Mouse (Mus musculus) stomach, embryonic 16.5 days (tissue): Measurements from ENCODE around the gene Atp8b3. TPM values are rescaled to one million over a fixed set of nuclear protein-coding genes. Genes with fewer than 3 reads are reported as not detected.

Source experiments
- polyA plus RNA-seq: library from polyadenylated mRNA; unstranded; fragments of >200 nt; fragmentation: Nextera tagmentation; extraction: Ambion mirVana; gene quantifications from 2 replicates; pipeline ENCODE4 v1.2.1, GENCODE M21; 2015

Atp8b3 gene
- polyA plus RNA-seq, 1 experiment from 2014 or later = 0.21 TPM

Other genes starting within 250 kb of the Atp8b3 start
- 807 and 821 TPM in 2 replicates for gene Rps15, start 246.7 kb downstream of the Atp8b3 start, polyA plus RNA-seq
- gene Apc2, start 243.1 kb downstream of the Atp8b3 start, polyA plus RNA-seq = 3.3 and 4.3 TPM in 2 replicates
- gene 2310011J03Rik, start 218.6 kb downstream of the Atp8b3 start, polyA plus RNA-seq = 46.6 and 48.1 TPM in 2 replicates
- gene Pcsk4, start 209.6 kb downstream of the Atp8b3 start, polyA plus RNA-seq = 3.7 and 4.4 TPM in 2 replicates
- gene Reep6, start 209.2 kb downstream of the Atp8b3 start, polyA plus RNA-seq = 45.2 and 51.1 TPM in 2 replicates
- gene Adamtsl5, start 190.7 kb downstream of the Atp8b3 start, polyA plus RNA-seq = 22.0 and 24.0 TPM in 2 replicates
- gene Plk5, start 182.7 kb downstream of the Atp8b3 start, polyA plus RNA-seq = 0.14 and 0.61 TPM in 2 replicates
- 3.0 and 4.1 TPM in 2 replicates for gene Mex3d, start 151.5 kb downstream of the Atp8b3 start, polyA plus RNA-seq
- 131 and 139 TPM in 2 replicates for gene Mbd3, start 139.6 kb downstream of the Atp8b3 start, polyA plus RNA-seq
- gene Uqcr11, start 132.3 kb downstream of the Atp8b3 start, polyA plus RNA-seq = 669 and 707 TPM in 2 replicates
- gene Tcf3, start 105.5 kb downstream of the Atp8b3 start, polyA plus RNA-seq = 46.1 and 57.9 TPM in 2 replicates
- gene Onecut3, start 44.3 kb downstream of the Atp8b3 start, polyA plus RNA-seq = 0.06 and 0.08 TPM in 2 replicates
- 16.7 TPM in 2 replicates for gene Rexo1, start 22.4 kb upstream of the Atp8b3 start, polyA plus RNA-seq
- gene Klf16, start 38.2 kb upstream of the Atp8b3 start, polyA plus RNA-seq = 8.4 and 8.7 TPM in 2 replicates
- gene Abhd17a, start 51.2 kb upstream of the Atp8b3 start, polyA plus RNA-seq = 42.9 and 44.3 TPM in 2 replicates
- gene Scamp4, start 63.7 kb upstream of the Atp8b3 start, polyA plus RNA-seq = 92.1 and 99.9 TPM in 2 replicates
- 5.6 and 6.7 TPM in 2 replicates for gene Adat3, start 63.8 kb upstream of the Atp8b3 start, polyA plus RNA-seq
- 3.7 and 4.8 TPM in 2 replicates for gene Gm49322, start 66.9 kb upstream of the Atp8b3 start, polyA plus RNA-seq
- gene Csnk1g2, start 83.7 kb upstream of the Atp8b3 start, polyA plus RNA-seq = 18.1 TPM in 2 replicates
- 11.5 and 12.7 TPM in 2 replicates for gene Btbd2, start 117.9 kb upstream of the Atp8b3 start, polyA plus RNA-seq
- 42.8 and 45.1 TPM in 2 replicates for gene Mknk2, start 139.0 kb upstream of the Atp8b3 start, polyA plus RNA-seq
- 51.6 and 57.5 TPM in 2 replicates for gene Mob3a, start 162.9 kb upstream of the Atp8b3 start, polyA plus RNA-seq
- gene Izumo4, start 163.1 kb upstream of the Atp8b3 start, polyA plus RNA-seq = 25.5 and 28.7 TPM in 2 replicates
- 62.5 and 66.3 TPM in 2 replicates for gene Ap3d1, start 203.1 kb upstream of the Atp8b3 start, polyA plus RNA-seq
- 11.8 and 13.9 TPM in 2 replicates for gene Dot1l, start 216.1 kb upstream of the Atp8b3 start, polyA plus RNA-seq